Mouse (Mus musculus): Measurements from ENCODE around the gene Tbx15. TPM values are rescaled to one million over a fixed set of nuclear protein-coding genes. Genes with fewer than 3 reads are reported as not detected.

Tbx15 gene
- polyA plus RNA-seq, 1 experiment = 5.0 TPM

- Histone ChIP-seq H3K36me3 (ENCODE audit: control insufficient read depth, insufficient read depth) (no peaks in the 10 kb centered on the region), H3K4me3 (ENCODE audit: insufficient read depth, poor library complexity, severe bottlenecking) (no peak overlapping the region), H3K79me3 (ENCODE audit: low read depth) (no peaks in the 10 kb centered on the region), H3ac (ENCODE audit: control insufficient read depth, insufficient read length, low read depth) (no peak overlapping the region), H3K79me2 (ENCODE audit: control insufficient read depth, insufficient read depth) (no peaks in the 10 kb centered on the region), H3K27me3 (ENCODE audit: control insufficient read depth, insufficient read depth, insufficient read length) (no peaks in the 10 kb centered on the region)
- no peak for TF ChIP-seq MYOD1 (IDR thresholded peaks at IDR 0.05; ENCODE audit: control insufficient read depth, insufficient read length, low read depth)
- TF ChIP-seq CTCF (IDR thresholded peaks at IDR 0.05; ENCODE audit: control insufficient read depth, insufficient read depth, insufficient read length) = no peak
- TF ChIP-seq CEBPB (IDR thresholded peaks at IDR 0.05; ENCODE audit: low read depth) = no peak
- TF ChIP-seq MYOG (IDR thresholded peaks at IDR 0.05; ENCODE audit: control insufficient read depth, extremely low read depth, insufficient read length) = no peak
- no peak for TF ChIP-seq FOSL1 (IDR thresholded peaks at IDR 0.05; ENCODE audit: insufficient read depth, low read length, poor library complexity, severe bottlenecking)
- TF ChIP-seq MAX (IDR thresholded peaks at IDR 0.05) = no peak
- no peak for TF ChIP-seq USF1 (IDR thresholded peaks at IDR 0.05; ENCODE audit: low read depth)
Measured at GRCm38 (mm10) chr3:99246629-99247028, 6.4 kb downstream of the Tbx15 start.

DNA sequence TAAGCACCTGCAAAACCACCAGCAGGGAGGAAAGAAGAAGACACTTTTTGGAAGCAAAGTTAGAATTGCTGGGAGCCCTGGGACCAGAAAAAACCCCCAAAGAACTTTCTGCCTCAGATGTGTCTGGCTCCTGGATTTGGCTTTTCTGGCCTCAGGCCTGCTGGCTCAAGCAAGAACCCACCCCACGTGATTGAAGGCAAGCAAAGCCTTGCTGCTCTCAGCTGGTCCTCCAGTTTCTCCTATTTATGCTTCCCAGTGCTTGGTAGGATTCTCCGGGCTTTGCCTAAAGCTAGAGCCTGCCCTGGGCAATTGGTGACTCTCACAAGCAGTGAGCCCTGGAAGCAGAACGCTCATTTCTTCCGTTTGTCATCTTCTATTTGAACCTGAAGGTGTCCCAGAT, 7.4 kb downstream of the Tbx15 start:
- H3K4me3 ChIP-seq (ENCODE audit: insufficient read depth, poor library complexity, severe bottlenecking) = no peak overlapping the region
- no peak overlapping the region for H3ac ChIP-seq (ENCODE audit: control insufficient read depth, insufficient read length, low read depth)

DNA sequence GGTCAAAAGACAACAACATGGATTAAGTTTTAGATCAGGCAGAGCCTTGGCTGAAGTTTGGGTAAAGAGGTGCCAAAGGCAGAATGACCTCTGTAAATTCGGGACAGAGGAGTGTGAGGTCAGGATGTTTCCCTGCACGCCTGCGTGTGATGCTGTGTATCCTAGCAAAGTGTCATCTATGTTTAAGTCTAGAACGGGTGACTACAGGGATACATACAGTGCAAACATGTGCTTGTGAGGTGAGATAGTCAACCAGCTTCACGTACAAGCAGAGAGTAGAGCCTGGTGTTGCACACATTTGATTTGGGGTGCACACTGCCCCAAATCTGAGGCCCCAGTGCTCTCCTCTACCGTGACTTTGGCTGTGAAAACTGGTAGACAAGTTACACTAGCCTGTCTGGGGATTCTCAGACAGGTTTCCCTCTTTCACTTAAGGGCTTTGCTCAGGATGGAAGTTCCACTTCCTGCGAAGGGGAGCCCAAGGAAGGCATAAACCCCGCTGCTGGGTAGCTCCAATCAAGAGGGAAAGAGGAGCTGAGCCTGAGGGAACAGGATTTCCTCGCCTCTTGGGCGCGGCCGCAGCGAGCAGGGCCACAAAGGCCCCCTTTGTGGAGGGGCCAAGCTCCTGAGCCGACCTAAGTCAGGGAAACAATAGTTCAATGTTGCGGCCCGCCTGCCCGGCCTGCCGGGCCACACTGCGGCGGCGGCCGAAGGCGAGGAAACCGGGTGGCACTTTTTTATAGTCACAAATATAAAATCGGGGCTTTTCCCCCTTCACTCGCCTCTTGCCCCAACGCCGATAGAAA, 8.0 kb downstream of the Tbx15 start:
- Histone ChIP-seq H3K36me3 (ENCODE audit: control insufficient read depth, insufficient read depth) (no peaks in the 10 kb centered on the region), H3ac (ENCODE audit: control insufficient read depth, insufficient read length, low read depth) (no peak overlapping the region), H3K79me3 (ENCODE audit: low read depth) (no peaks in the 10 kb centered on the region), H3K4me3 (ENCODE audit: insufficient read depth, poor library complexity, severe bottlenecking) (no peak overlapping the region), H3K27me3 (ENCODE audit: control insufficient read depth, insufficient read depth, insufficient read length) (no peaks in the 10 kb centered on the region), H3K79me2 (ENCODE audit: control insufficient read depth, insufficient read depth) (no peaks in the 10 kb centered on the region)
- TF ChIP-seq CTCF (IDR thresholded peaks at IDR 0.05; ENCODE audit: control insufficient read depth, insufficient read depth, insufficient read length) = no peak
- TF ChIP-seq MYOG (IDR thresholded peaks at IDR 0.05; ENCODE audit: control insufficient read depth, extremely low read depth, insufficient read length) = no peak
- no peak for TF ChIP-seq USF1 (IDR thresholded peaks at IDR 0.05; ENCODE audit: low read depth)

More for the DNA sequence above, 7.4 kb downstream of the Tbx15 start:
- no peaks in the 10 kb centered on the region for H3K79me2 ChIP-seq (ENCODE audit: control insufficient read depth, insufficient read depth)
- no peak for TF ChIP-seq FOSL1 (IDR thresholded peaks at IDR 0.05; ENCODE audit: insufficient read depth, low read length, poor library complexity, severe bottlenecking)
- no peaks in the 10 kb centered on the region for H3K36me3 ChIP-seq (ENCODE audit: control insufficient read depth, insufficient read depth)
- no peaks in the 10 kb centered on the region for H3K79me3 ChIP-seq (ENCODE audit: low read depth)
- H3K27me3 ChIP-seq (ENCODE audit: control insufficient read depth, insufficient read depth, insufficient read length) = no peaks in the 10 kb centered on the region

GRCm38 (mm10) chr3:99248831-99249550, 8.8 kb downstream of the Tbx15 start:
- Histone ChIP-seq H3K36me3 (ENCODE audit: control insufficient read depth, insufficient read depth) (no peaks in the 10 kb centered on the region), H3ac (ENCODE audit: control insufficient read depth, insufficient read length, low read depth) (no peak overlapping the region), H3K79me3 (ENCODE audit: low read depth) (no peaks in the 10 kb centered on the region), H3K79me2 (ENCODE audit: control insufficient read depth, insufficient read depth) (peaks cover 2% of the 10 kb centered on the region), H3K4me3 (ENCODE audit: insufficient read depth, poor library complexity, severe bottlenecking) (no peak overlapping the region), H3K27me3 (ENCODE audit: control insufficient read depth, insufficient read depth, insufficient read length) (no peaks in the 10 kb centered on the region)
- no peak for TF ChIP-seq FOSL1 (IDR thresholded peaks at IDR 0.05; ENCODE audit: insufficient read depth, low read length, poor library complexity, severe bottlenecking)
- no peak for TF ChIP-seq USF1 (IDR thresholded peaks at IDR 0.05; ENCODE audit: low read depth)
- no peak for TF ChIP-seq MYOG (IDR thresholded peaks at IDR 0.05; ENCODE audit: control insufficient read depth, extremely low read depth, insufficient read length)
- TF ChIP-seq CEBPB (IDR thresholded peaks at IDR 0.05; ENCODE audit: low read depth) = no peak
- no peak for TF ChIP-seq MAX (IDR thresholded peaks at IDR 0.05)
- TF ChIP-seq MYOD1 (IDR thresholded peaks at IDR 0.05; ENCODE audit: control insufficient read depth, insufficient read length, low read depth) = no peak
- TF ChIP-seq CTCF (IDR thresholded peaks at IDR 0.05; ENCODE audit: control insufficient read depth, insufficient read depth, insufficient read length) = no peak

- TF ChIP-seq MAX (IDR thresholded peaks at IDR 0.05) (no peak), MYOG (IDR thresholded peaks at IDR 0.05; ENCODE audit: control insufficient read depth, extremely low read depth, insufficient read length) (no peak), FOSL1 (IDR thresholded peaks at IDR 0.05; ENCODE audit: insufficient read depth, low read length, poor library complexity, severe bottlenecking) (no peak), MYOD1 (IDR thresholded peaks at IDR 0.05; ENCODE audit: control insufficient read depth, insufficient read length, low read depth) (no peak), USF1 (IDR thresholded peaks at IDR 0.05; ENCODE audit: low read depth) (no peak)
- Histone ChIP-seq H3K27me3 (ENCODE audit: control insufficient read depth, insufficient read depth, insufficient read length) (no peaks in the 10 kb centered on the region), H3ac (ENCODE audit: control insufficient read depth, insufficient read length, low read depth) (no peak overlapping the region), H3K79me2 (ENCODE audit: control insufficient read depth, insufficient read depth) (peaks cover 8% of the 10 kb centered on the region), H3K4me3 (ENCODE audit: insufficient read depth, poor library complexity, severe bottlenecking) (no peak overlapping the region), H3K79me3 (ENCODE audit: low read depth) (no peaks in the 10 kb centered on the region), H3K36me3 (ENCODE audit: control insufficient read depth, insufficient read depth) (no peaks in the 10 kb centered on the region)
Measured at GRCm38 (mm10) chr3:99249551-99249870, 9.3 kb downstream of the Tbx15 start.

DNA sequence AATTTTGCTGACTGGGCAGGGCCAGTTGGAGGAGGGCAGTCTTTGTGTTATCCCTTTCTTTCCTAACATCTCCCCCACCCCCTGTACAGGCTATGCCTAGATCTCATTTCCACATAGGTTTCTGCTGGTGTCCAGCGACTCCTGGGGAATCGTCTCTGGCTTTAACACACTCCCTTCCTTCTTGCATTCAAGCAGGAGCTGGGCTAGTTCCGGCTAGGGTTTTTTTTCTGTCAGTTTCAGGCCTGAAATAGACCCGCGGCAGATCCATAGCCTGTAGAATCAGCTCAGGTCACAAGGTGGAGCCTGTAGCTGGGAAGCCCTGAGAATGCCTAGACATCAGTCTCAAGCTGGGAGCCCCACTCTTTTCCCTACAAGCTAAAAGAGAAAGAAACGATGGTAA, 9.7 kb downstream of the Tbx15 start:
- Histone ChIP-seq H3K27me3 (ENCODE audit: control insufficient read depth, insufficient read depth, insufficient read length) (no peaks in the 10 kb centered on the region), H3K79me3 (ENCODE audit: low read depth) (no peaks in the 10 kb centered on the region), H3ac (ENCODE audit: control insufficient read depth, insufficient read length, low read depth) (no peak overlapping the region), H3K79me2 (ENCODE audit: control insufficient read depth, insufficient read depth) (peaks cover 12% of the 10 kb centered on the region), H3K4me3 (ENCODE audit: insufficient read depth, poor library complexity, severe bottlenecking) (no peak overlapping the region), H3K36me3 (ENCODE audit: control insufficient read depth, insufficient read depth) (no peaks in the 10 kb centered on the region)
- no peak for TF ChIP-seq CTCF (IDR thresholded peaks at IDR 0.05; ENCODE audit: control insufficient read depth, insufficient read depth, insufficient read length)
